Comparison of ENCODE assay signal across 8 mouse cellular contexts in the genomic region with DNA sequence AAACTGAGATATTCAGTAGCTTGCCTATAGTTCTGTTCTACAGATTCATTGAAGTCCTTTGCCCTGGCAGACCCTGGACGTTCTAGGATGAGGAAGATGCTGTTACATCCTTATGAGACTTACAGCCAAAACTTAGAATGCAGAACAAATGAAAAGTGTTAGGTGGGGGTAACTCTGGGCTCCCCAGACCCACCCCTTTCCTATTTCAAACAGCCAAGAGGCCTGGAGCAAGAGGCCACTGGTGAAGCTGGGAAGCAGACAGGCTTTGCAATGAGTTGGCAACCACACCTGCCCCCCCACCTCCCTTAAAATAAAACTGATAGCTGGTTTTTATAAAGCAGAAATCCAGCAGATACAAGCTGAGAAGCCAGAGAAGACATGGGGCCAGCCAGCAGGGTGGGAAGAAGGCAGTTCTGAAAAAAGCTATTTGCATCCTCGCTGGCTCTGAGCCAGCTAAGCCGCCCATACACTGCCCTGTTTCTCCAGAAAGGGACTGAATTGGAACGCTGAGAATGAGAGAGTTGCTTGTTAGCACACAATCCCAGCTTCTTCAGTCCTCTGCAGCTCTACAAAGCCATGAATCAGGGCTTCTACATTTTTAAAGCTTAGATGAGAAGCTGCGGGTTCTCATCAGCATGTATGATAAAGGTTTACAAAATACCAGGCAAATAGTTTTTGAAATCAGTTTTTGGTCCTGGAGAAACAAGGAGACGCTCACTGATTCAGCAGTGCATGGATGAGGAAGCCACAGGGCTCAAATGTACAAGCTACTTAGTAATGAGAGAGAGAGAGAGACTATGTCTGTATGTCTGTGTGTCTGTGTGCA. TPM values are rescaled to one million over a fixed set of nuclear protein-coding genes. Genes with fewer than 3 reads are reported as not detected.
DNase-seq lines count a peak whose midpoint lies in the region; ATAC-seq and TF ChIP-seq lines count a peak whose summit lies in the region.

No protein-coding gene starts in this region.

- TF ChIP-seq CTCF in forebrain, postnatal 0 days (IDR thresholded peaks at IDR 0.05; ENCODE audit: low read depth), result no peak

- no peak overlapping the region for H3K27ac ChIP-seq in liver, embryonic 11.5 days (ENCODE audit: low read depth, low read length)
- peak overlapping the region; percentile 57 for H3K27ac ChIP-seq in forebrain, postnatal 0 days (ENCODE audit: low read depth, low read length)

- no peak overlapping the region for H3K4me3 ChIP-seq in liver, embryonic 11.5 days (ENCODE audit: low read depth, low read length)
- no peak overlapping the region for H3K4me3 ChIP-seq in forebrain, postnatal 0 days (ENCODE audit: low read depth, low read length)

- ATAC-seq in liver, embryonic 11.5 days (replicated peaks; ENCODE audit: low FRiP score), result no peak
- ATAC-seq in forebrain, postnatal 0 days, result peak; percentile 89
- ATAC-seq in granulocyte monocyte progenitor cell, adult 5-6 weeks (replicated peaks; ENCODE audit: poor library complexity, severe bottlenecking), result no peak

- H3K27me3 ChIP-seq in liver, embryonic 11.5 days (replicated peaks; ENCODE audit: control insufficient read depth, insufficient read depth, low read length), result no peaks in the 10 kb centered on the region
- no peaks in the 10 kb centered on the region for H3K27me3 ChIP-seq in forebrain, postnatal 0 days (ENCODE audit: insufficient read depth, low read length)

- H3K4me1 ChIP-seq in liver, embryonic 11.5 days (replicated peaks; ENCODE audit: control insufficient read depth, insufficient read depth, low read length), result no peaks in the 10 kb centered on the region; the same call in 1 of the 2 replicates
- H3K4me1 ChIP-seq in forebrain, postnatal 0 days (ENCODE audit: insufficient read depth), result peaks cover 14% of the 10 kb centered on the region; the same call in 1 of the 2 replicates

- H3K36me3 ChIP-seq in liver, embryonic 11.5 days (ENCODE audit: control insufficient read depth, insufficient read depth, low read length), result no peaks in the 10 kb centered on the region
- H3K36me3 ChIP-seq in forebrain, postnatal 0 days (ENCODE audit: insufficient read depth), result no peaks in the 10 kb centered on the region

- no peaks in the 10 kb centered on the region for H3K9me3 ChIP-seq in liver, embryonic 11.5 days (ENCODE audit: control insufficient read depth, low read length)
- no peaks in the 10 kb centered on the region for H3K9me3 ChIP-seq in forebrain, postnatal 0 days (ENCODE audit: low read length)

- DNase-seq in liver, result peak; percentile 14
- DNase-seq in liver, embryonic 11.5 days (ENCODE audit: low spot score), result no peak
- peak; percentile 76 for DNase-seq in forebrain, postnatal 0 days
- DNase-seq in heart, postnatal 25 days (ENCODE audit: low spot score), result peak; percentile 25
- DNase-seq in layer of hippocampus, adult 18-20 months (ENCODE audit: low spot score in 2 of 2), result peak; percentile 62 to 84
- DNase-seq in lung, postnatal 25 days (ENCODE audit: low spot score), result peak; percentile 20
- DNase-seq in skeletal muscle tissue, adult 2 months (ENCODE audit: low read depth, low spot score), result peak; percentile 18

- intact Hi-C loops in heart, postnatal 25 days (cut with DNase I), result no loop called here

- WGBS in liver, embryonic 11.5 days, result 54% methylated on average over 6 of the region's 6 CpGs
- 9% methylated on average over 6 of the region's 6 CpGs for WGBS in forebrain, postnatal 0 days

- no peak overlapping the region for H3K9ac ChIP-seq in liver, embryonic 11.5 days (ENCODE audit: low read depth, low read length)
- H3K9ac ChIP-seq in forebrain, postnatal 0 days, result peak overlapping the region; percentile 18

- H3K4me2 ChIP-seq in liver, embryonic 11.5 days, result no peak overlapping the region
- H3K4me2 ChIP-seq in forebrain, postnatal 0 days (ENCODE audit: low read depth), result no peak overlapping the region

RNA-seq across cellular contexts. Expression of gene Tmem17, which starts 48.8 kb away (rescaled TPM):
- 6.4 and 6.5 TPM in 2 replicates for polyA plus RNA-seq in liver, embryonic 11.5 days (2014; fragmentation: Nextera tagmentation; extraction: Ambion mirVana)
- 23.3 and 25.2 TPM in 2 replicates for total RNA-seq in forebrain, postnatal 0 days (2014; rRNA removed)
- 19.4 and 21.3 TPM in 2 replicates for polyA plus RNA-seq in forebrain, postnatal 0 days (2015; fragmentation: Nextera tagmentation; extraction: Ambion mirVana)
- 1 to 10 TPM; 1.6 to 1.7 TPM for total RNA-seq in heart, postnatal 25 days (2021)
- total RNA-seq in layer of hippocampus, adult 18-20 months (2021), result 1 to 10 TPM; 4.5 to 4.7 TPM
- 2.7 and 5.1 TPM in 2 replicates for total RNA-seq in granulocyte monocyte progenitor cell, adult 5-6 weeks (2014; fragmentation: Nextera tagmentation)
- 3.1 and 4.4 TPM in 2 replicates for total RNA-seq in granulocyte monocyte progenitor cell, adult 5-6 weeks (2017)
